Mouse (Mus musculus) cortical plate, adult 2 months (tissue): ENCODE measurements at regions not wholly inside any gene's neighbourhood (a gene's known extent, or its start where the extent isn't known, plus 50 kb on each side); places are given as distances from the start of the nearest gene placed in this dataset.

ENCODE experiments used
- H3K27ac ChIP-seq: fragments of 200-500 bp; 2 replicates; pipeline ENCODE4 v1.5.1; 2012; ENCODE audit warnings: low read length, control low read depth, inconsistent platforms; ENCODE audit not compliant: insufficient read depth
- H3K4me1 ChIP-seq: fragments of 200-500 bp; 2 replicates; pipeline ENCODE4 v1.6.1; 2011; ENCODE audit warnings: low read length; ENCODE audit not compliant: control insufficient read depth, insufficient read depth
- H3K4me3 ChIP-seq: fragments of 200-500 bp; 2 replicates; pipeline ENCODE4 v1.5.1; 2011; ENCODE audit warnings: mild to moderate bottlenecking, low read length, control low read depth; ENCODE audit not compliant: insufficient read depth
- CTCF ChIP-seq: fragments of 200-500 bp; IDR thresholded peaks from 2 replicates; pipeline ENCODE4 v1.5.1; 2011; ENCODE audit warnings: mild to moderate bottlenecking, control low read depth, low read length; ENCODE audit not compliant: insufficient read depth; ENCODE audit errors: extremely low read depth
- POLR2A ChIP-seq: fragments of 200-500 bp; IDR thresholded peaks from 2 replicates; pipeline ENCODE4 v1.6.1; 2011; ENCODE audit warnings: mild to moderate bottlenecking, low read length, control low read depth; ENCODE audit not compliant: insufficient read depth; ENCODE audit errors: extremely low read depth

DNA sequence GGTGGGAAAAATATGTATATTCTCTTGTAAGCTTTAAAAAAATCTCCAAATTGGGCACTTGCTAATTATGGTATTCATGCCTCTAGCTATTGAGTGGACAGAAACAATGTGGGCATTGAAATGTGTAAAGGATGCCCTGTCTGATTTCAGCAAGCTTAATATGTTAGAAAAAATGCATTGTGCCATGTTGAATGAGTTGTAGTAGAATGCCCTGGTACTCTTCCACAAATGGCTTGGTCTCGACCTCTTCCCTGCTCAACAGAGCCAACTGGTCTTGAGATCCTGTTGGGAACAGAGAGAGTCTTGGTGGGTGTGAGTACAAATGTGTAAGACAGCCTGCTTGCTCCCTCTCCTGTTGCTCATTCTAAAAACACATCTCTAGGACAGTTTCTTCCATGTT is 616.1 kb downstream of the Efnb2 start:
- H3K27ac ChIP-seq = no peak overlapping the region
- no peaks in the 10 kb centered on the region; the same call in 1 of the 2 replicates for H3K4me1 ChIP-seq
- TF ChIP-seq CTCF (no peak), POLR2A (no peak)
- no peak overlapping the region for H3K4me3 ChIP-seq

DNA sequence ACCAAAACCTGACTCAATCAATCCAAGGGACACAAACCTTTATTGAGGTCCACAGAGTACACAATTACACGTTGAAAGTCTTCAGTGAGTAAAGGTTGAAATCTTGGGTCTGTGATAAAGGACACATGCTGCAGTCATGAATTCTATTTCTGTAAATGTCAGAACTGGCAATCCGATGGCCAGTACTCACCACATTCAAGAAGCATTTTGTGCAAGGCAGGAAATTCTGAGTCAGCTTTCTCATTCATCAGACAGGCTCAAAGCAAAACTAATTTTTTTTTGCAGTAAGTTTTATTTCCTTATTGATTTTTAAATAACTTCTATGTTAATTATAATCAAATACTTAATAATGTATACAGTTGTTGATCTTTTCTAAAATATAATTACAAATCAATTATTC is 616.7 kb downstream of the Efnb2 start:
- H3K4me1 ChIP-seq = no peaks in the 10 kb centered on the region; the same call in 1 of the 2 replicates
- H3K4me3 ChIP-seq = no peak overlapping the region
- TF ChIP-seq CTCF (no peak), POLR2A (no peak)
- no peak overlapping the region for H3K27ac ChIP-seq

DNA sequence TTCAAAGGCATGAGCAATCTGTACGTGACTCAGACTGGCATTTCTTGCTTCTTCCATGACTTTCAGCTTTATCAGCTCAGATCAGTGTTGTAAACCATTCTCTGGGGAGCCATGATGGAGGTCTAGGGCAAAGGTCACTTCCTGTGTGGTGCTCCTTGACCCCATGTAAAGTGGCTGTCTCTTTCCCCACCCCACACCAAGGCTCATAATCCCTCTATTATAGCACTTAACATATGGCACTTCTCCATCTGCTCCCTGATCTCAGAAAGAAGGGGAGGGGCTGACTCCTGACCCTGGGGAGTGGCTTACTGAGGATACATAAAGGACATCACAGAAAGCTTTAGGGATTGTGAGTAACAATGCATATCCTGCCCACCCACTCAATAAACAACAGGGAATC is 623.1 kb downstream of the Efnb2 start:
- H3K4me1 ChIP-seq = no peaks in the 10 kb centered on the region
- H3K27ac ChIP-seq = no peak overlapping the region
- TF ChIP-seq CTCF (no peak), POLR2A (no peak)
- H3K4me3 ChIP-seq = no peak overlapping the region

DNA sequence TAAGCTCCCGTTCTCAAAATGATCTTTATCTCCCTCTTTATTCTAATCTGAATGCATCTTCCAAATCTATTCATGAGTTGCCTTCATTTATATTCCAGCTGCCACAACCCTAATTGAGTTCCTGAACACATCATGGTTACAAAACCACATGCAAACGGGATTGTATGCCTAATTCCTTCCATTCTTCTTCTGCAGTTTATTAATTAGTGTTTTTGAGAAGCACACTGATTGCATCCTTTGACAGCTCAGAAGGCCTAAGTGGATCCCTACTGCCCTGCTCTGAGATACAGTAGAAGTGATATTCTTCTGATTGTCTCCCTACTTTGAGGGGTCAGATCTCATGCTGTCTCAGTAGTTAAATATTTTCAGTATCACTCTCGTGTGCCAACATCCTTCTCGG is 649.9 kb downstream of the Efnb2 start:
- Histone ChIP-seq H3K4me3 (no peak overlapping the region), H3K27ac (no peak overlapping the region), H3K4me1 (no peaks in the 10 kb centered on the region)
- no peak for TF ChIP-seq POLR2A
- TF ChIP-seq CTCF = no peak

DNA sequence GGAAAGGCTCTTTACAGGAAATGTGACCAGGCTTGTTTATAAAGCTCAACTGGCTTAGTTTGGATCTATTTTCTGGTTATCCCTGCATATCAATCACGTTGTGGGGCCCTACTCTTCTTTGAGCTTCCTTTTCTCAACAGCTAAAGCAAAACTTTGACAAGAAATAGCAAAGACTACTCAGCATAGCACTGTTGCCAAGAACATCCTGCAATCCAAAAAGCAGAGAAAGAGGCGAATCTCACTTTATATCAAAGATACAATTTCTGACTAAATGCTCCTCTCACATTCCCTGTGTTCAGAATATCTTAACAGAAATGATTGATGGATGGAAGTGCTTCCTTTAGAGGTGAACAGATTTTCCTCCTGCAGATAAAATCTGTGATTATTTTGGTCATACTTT is 666.1 kb downstream of the Efnb2 start:
- no peak overlapping the region for H3K27ac ChIP-seq
- TF ChIP-seq CTCF (no peak), POLR2A (no peak)
- no peaks in the 10 kb centered on the region for H3K4me1 ChIP-seq
- no peak overlapping the region for H3K4me3 ChIP-seq

DNA sequence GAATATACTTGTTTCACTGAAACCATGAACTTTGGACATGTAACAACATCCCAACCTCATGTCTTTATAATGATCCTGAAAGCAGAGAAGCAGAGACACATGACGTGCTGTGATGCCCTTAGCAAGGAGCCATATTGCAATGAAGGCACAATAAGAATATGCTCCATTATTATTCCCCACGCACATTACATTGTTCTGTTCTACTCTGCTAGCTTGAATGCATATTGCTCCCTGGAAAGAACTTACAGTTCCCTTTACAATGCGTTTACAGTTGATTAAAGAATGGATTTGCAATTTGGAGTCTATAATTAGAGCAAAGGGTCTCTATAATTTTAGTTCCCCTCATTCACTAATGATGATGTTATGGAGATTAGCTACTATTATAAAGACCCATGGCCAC is 672.2 kb downstream of the Efnb2 start:
- TF ChIP-seq POLR2A = no peak
- no peak for TF ChIP-seq CTCF
- Histone ChIP-seq H3K4me1 (no peaks in the 10 kb centered on the region), H3K27ac (no peak overlapping the region), H3K4me3 (no peak overlapping the region)

DNA sequence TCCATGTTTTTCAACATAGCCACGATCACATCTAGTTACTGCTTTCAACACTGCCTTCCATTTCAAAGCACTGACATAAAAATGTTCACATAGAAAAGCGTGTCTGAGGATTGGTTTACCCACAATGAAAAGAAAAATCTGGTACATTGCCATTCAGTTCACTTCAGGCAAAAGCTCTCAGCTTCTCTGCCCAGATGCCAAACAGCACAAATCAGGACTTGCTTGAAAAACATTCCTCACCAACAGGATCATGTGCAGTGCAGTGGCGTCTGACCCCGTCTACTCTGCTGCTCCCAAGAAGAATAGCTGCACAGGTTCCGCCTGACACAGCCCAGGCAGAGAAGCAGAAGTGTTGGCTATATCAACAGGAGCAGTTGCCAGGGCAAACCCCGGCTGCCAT is 684.0 kb downstream of the Efnb2 start:
- Histone ChIP-seq H3K27ac (no peak overlapping the region), H3K4me1 (no peaks in the 10 kb centered on the region), H3K4me3 (no peak overlapping the region)
- no peak for TF ChIP-seq POLR2A
- no peak for TF ChIP-seq CTCF

DNA sequence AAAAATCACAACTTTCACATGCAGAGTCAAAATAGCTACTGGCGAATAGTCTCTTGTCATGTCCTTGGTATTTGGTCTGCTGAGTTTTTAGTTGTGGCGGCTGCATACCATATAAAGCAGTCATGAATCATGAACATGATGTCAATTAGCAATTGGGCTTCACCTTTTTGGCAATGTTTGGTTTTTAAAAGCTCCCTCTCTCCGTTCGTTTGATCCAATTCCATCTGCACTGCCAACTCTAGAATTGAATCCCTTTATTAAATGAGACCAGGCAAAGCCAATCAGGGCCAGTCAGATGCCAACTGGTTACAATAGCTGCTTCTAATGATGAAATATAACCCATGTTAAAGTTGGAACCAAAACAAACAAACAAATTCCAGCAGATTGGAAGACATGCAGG is 687.3 kb downstream of the Efnb2 start:
- Histone ChIP-seq H3K4me1 (no peaks in the 10 kb centered on the region), H3K27ac (no peak overlapping the region), H3K4me3 (no peak overlapping the region)
- TF ChIP-seq POLR2A = no peak
- TF ChIP-seq CTCF = no peak

DNA sequence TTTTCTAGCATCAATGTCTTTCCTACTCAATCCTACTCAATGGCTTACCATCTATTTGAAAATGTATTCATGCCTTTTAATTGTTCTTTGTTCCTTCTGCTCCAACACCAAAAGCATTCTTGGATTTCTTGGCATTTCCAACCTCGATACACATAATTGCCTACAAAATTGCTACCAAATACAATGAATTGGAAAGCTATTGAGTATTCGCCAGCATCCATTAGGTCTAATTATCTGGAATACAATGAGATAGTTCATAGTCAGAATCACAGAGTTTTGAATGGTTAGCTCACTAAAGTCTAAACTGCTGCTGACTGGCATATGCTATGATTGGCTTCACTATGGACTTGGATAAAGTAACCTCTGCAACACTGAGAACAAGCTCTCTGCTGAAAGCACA is 696.8 kb downstream of the Efnb2 start:
- Histone ChIP-seq H3K4me1 (no peaks in the 10 kb centered on the region), H3K27ac (no peak overlapping the region), H3K4me3 (no peak overlapping the region)
- TF ChIP-seq CTCF (no peak), POLR2A (no peak)

DNA sequence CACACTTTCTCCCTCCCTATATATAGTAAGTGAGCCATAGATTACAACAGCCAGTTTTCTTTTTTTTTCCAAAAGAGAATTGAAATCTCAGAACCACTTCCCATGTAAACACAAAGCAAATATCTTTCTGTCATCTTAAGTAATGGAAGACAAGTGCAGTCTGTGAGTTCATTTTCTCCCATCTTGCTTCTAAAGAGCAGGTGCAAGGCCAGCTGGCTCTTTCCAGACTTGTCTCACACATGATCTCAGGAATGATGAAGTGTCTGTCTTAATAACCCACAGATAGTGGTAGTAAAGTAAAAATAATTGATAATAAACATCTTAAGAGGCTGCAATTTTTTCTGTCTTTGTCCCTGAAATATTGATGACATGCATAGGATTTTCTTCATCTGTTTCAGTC is 704.3 kb downstream of the Efnb2 start:
- H3K27ac ChIP-seq = no peak overlapping the region
- no peak overlapping the region for H3K4me3 ChIP-seq
- H3K4me1 ChIP-seq = peaks cover 1% of the 10 kb centered on the region; the same call in 1 of the 2 replicates
- no peak for TF ChIP-seq POLR2A

DNA sequence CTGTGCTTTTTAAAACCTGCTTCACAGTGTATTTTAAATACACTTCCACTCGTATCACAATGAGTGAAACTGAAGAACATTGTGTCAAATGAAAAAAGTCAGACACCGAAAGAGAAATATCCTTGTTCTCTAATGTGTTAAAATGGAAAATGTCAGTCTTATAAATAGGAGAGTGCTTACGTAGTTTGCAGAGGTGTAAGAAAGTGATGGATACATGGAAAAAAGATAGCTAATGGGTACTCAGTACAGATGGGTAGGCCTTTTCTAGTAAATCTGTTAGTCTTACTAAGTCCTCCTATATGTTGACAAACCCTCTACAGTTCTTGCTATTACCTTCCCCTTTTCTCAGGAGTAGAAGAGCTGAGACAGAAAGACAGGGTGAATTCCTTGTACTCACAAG is 706.2 kb downstream of the Efnb2 start:
- Histone ChIP-seq H3K27ac (no peak overlapping the region), H3K4me3 (no peak overlapping the region), H3K4me1 (peaks cover 1% of the 10 kb centered on the region; the same call in 1 of the 2 replicates)
- TF ChIP-seq CTCF (no peak), POLR2A (no peak)
